Comparison of ENCODE assay signal across 8 mouse cellular contexts in the genomic region with DNA sequence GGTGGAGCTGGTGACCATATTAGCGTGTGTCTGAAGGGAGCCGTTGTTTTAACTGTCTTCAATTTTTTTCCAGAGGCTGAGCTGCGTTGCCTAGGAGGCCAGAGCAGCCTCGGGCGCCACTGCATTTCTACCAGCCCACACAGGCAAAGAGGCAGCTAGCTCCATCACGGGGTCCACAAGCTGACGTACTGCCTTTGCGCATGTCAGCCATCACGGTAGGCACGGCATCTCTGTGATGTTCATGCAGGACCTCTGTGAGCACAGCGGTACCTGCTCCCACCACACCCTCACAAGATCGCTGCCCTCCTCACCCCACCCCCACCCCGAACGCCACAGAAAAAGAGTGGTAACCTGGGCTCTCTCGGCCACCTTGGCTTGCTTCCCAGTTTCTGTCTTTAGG.
A peak's percentile ranks its signal among the peaks of the same experiment; 100 is the strongest.
DNase-seq lines count a peak whose midpoint lies in the region; ATAC-seq and TF ChIP-seq lines count a peak whose summit lies in the region.

No protein-coding gene starts in this region.

- DNase-seq in embryonic facial prominence, embryonic 10.5 days (ENCODE audit: low spot score): no peak
- DNase-seq in midbrain, postnatal 0 days (ENCODE audit: low spot score): peak; percentile 48
- peak; percentile 71 to 81 for DNase-seq in left cerebral cortex, postnatal 14 days (ENCODE audit: low spot score in 2 of 2)
- DNase-seq in thymus, postnatal 0 days (ENCODE audit: low spot score): peak; percentile 52
- DNase-seq in kidney, adult 11 months: no peak

- no peak overlapping the region for H3K4me3 ChIP-seq in embryonic facial prominence, embryonic 12.5 days
- H3K4me3 ChIP-seq in embryonic facial prominence, embryonic 10.5 days: no peak overlapping the region
- no peak overlapping the region for H3K4me3 ChIP-seq in midbrain, postnatal 0 days (ENCODE audit: low read depth, low read length)
- H3K4me3 ChIP-seq in midbrain, embryonic 16.5 days (ENCODE audit: low read depth, low read length): no peak overlapping the region

- 72% methylated on average over 15 of the region's 15 CpGs for WGBS in embryonic facial prominence, embryonic 12.5 days
- WGBS in embryonic facial prominence, embryonic 10.5 days: 83% methylated on average over 15 of the region's 15 CpGs
- 74% methylated on average over 15 of the region's 15 CpGs for WGBS in midbrain, postnatal 0 days
- 76% methylated on average over 15 of the region's 15 CpGs for WGBS in midbrain, embryonic 16.5 days

- H3K4me2 ChIP-seq in embryonic facial prominence, embryonic 12.5 days (replicated peaks): no peak overlapping the region
- no peak overlapping the region for H3K4me2 ChIP-seq in midbrain, postnatal 0 days (ENCODE audit: low read depth, low read length, poor library complexity, severe bottlenecking)
- H3K4me2 ChIP-seq in midbrain, embryonic 16.5 days (ENCODE audit: low read length): no peak overlapping the region

- peak overlapping the region; percentile 17; the same call in 1 of the 2 replicates for H3K27ac ChIP-seq in embryonic facial prominence, embryonic 12.5 days
- no peak overlapping the region for H3K27ac ChIP-seq in embryonic facial prominence, embryonic 10.5 days (replicated peaks)
- H3K27ac ChIP-seq in midbrain, postnatal 0 days (ENCODE audit: low read depth, low read length): no peak overlapping the region
- no peak overlapping the region for H3K27ac ChIP-seq in midbrain, embryonic 16.5 days (ENCODE audit: low read length)

- intact Hi-C loops in left cerebral cortex, postnatal 14 days (cut with DNase I): no loop called here

- no peaks in the 10 kb centered on the region for H3K27me3 ChIP-seq in embryonic facial prominence, embryonic 12.5 days
- no peaks in the 10 kb centered on the region for H3K27me3 ChIP-seq in embryonic facial prominence, embryonic 10.5 days (replicated peaks; ENCODE audit: low read depth, poor library complexity, severe bottlenecking)
- no peaks in the 10 kb centered on the region for H3K27me3 ChIP-seq in midbrain, postnatal 0 days (ENCODE audit: insufficient read depth, low read length)
- no peaks in the 10 kb centered on the region for H3K27me3 ChIP-seq in midbrain, embryonic 16.5 days (ENCODE audit: control insufficient read depth, insufficient read depth, low read depth, low read length)

- TF ChIP-seq CTCF in midbrain, postnatal 0 days (IDR thresholded peaks at IDR 0.05): no peak

- no peak for ATAC-seq in embryonic facial prominence, embryonic 12.5 days (ENCODE audit: insufficient number of reproducible peaks, insufficient read depth, low FRiP score, low TSS enrichment)
- no peak; the same call in 1 of the 2 replicates for ATAC-seq in midbrain, postnatal 0 days (ENCODE audit: low FRiP score)
- ATAC-seq in midbrain, embryonic 16.5 days: no peak
- no peak for ATAC-seq in monocyte, adult 5-6 weeks (replicated peaks; ENCODE audit: insufficient number of reproducible peaks, low FRiP score, low TSS enrichment, poor library complexity, severe bottlenecking)

- no peaks in the 10 kb centered on the region for H3K9me3 ChIP-seq in embryonic facial prominence, embryonic 12.5 days
- H3K9me3 ChIP-seq in embryonic facial prominence, embryonic 10.5 days: no peaks in the 10 kb centered on the region
- no peaks in the 10 kb centered on the region for H3K9me3 ChIP-seq in midbrain, postnatal 0 days (ENCODE audit: low read length)
- H3K9me3 ChIP-seq in midbrain, embryonic 16.5 days (replicated peaks; ENCODE audit: control insufficient read depth, low read length, poor library complexity, severe bottlenecking): no peaks in the 10 kb centered on the region

- H3K9ac ChIP-seq in embryonic facial prominence, embryonic 12.5 days: no peak overlapping the region
- H3K9ac ChIP-seq in midbrain, postnatal 0 days (replicated peaks; ENCODE audit: low read length, poor library complexity, severe bottlenecking): no peak overlapping the region
- H3K9ac ChIP-seq in midbrain, embryonic 16.5 days (ENCODE audit: low read depth, low read length): no peak overlapping the region

- peaks cover 25% of the 10 kb centered on the region for H3K4me1 ChIP-seq in embryonic facial prominence, embryonic 12.5 days
- peaks cover 47% of the 10 kb centered on the region for H3K4me1 ChIP-seq in embryonic facial prominence, embryonic 10.5 days
- no peaks in the 10 kb centered on the region for H3K4me1 ChIP-seq in midbrain, postnatal 0 days (ENCODE audit: insufficient read depth, low read length)
- H3K4me1 ChIP-seq in midbrain, embryonic 16.5 days (ENCODE audit: control insufficient read depth, insufficient read depth, low read length): no peaks in the 10 kb centered on the region

- H3K36me3 ChIP-seq in embryonic facial prominence, embryonic 12.5 days: no peaks in the 10 kb centered on the region
- no peaks in the 10 kb centered on the region for H3K36me3 ChIP-seq in embryonic facial prominence, embryonic 10.5 days (replicated peaks)
- H3K36me3 ChIP-seq in midbrain, postnatal 0 days (ENCODE audit: insufficient read depth, low read length): no peaks in the 10 kb centered on the region
- no peaks in the 10 kb centered on the region for H3K36me3 ChIP-seq in midbrain, embryonic 16.5 days (ENCODE audit: control insufficient read depth, insufficient read depth, low read length)

Comparison
In these comparisons a context has a peak if more than half of its experiments do, and no peak if none do; other contexts are left out.
1. DNase-seq: peak in midbrain, postnatal 0 days (single experiment), left cerebral cortex, postnatal 14 days (2 of 2) and thymus, postnatal 0 days (single experiment); none in embryonic facial prominence, embryonic 10.5 days (single experiment) and kidney, adult 11 months (single experiment).